Mouse (Mus musculus): ENCODE results near the gene E430018J23Rik.
"Not testable (repeated sequence)": the region's sequence is repeated elsewhere in the genome, so short reads cannot be mapped to it uniquely, and the experiment has no call there.

DNA sequence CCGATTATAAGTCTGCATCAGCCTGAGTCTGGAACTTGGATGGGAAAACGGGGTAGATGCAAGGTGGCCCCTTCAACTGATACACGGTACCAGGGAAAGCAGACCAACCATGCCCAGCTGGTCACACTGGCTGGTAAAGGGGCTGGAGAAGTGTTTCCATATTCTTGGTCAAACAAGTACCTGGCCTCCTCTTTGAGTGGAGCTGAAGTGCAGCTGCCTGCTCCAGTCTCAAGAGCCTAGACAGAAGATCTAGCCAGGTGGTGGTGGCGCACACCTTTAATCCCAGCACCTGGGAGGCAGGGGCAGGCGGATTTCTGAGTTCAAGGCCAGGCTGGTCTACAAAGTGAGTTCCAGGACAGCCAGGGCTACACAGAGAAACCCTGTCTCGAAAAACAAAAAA is 51.6 kb downstream of the E430018J23Rik start:
- not testable (repeated sequence) for TF ChIP-seq GATA1 (IDR thresholded peaks at IDR 0.05; ENCODE audit: borderline replicate concordance, low read length); FLI1 (IDR thresholded peaks at IDR 0.05; ENCODE audit: low read length)

All from megakaryocyte, embryonic 14.5 days (primary cell).